Comparison of ENCODE assay signal across 8 mouse cellular contexts in the genomic region with DNA sequence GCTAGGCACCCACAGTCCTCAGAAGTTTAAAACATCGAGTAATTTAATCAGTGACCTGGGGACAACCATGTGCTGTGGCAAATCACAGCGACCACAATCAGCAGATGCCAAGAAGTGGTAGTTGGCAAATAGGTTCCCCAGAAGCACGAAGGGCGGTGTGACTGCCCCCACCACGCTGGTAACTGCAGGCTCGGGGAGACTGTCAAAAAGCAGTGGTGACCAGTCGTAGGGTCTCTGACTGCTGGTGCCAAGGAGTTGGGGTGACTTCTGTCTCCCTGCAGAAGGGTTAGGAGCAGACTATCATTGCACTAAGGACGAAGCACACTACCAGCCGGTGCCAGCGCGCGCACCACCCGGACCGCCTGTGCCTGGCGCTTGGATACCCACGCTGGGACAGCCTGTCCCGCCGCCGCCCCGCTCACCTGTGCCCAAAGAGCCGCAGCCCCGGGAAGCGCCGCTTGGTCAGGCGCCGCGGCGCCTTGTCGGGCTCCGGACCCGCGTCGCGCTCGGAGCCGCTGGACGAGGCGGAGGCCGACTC. TPM values are rescaled to one million over a fixed set of nuclear protein-coding genes. Genes with fewer than 3 reads are reported as not detected.
DNase-seq lines count a peak whose midpoint lies in the region; ATAC-seq lines count a peak whose summit lies in the region.

No protein-coding gene starts in this region.

- H3K4me3 ChIP-seq in hindbrain, embryonic 11.5 days (ENCODE audit: low read depth, low read length), result peak overlapping the region; percentile 82
- H3K4me3 ChIP-seq in liver, embryonic 13.5 days (replicated peaks), result peak overlapping the region; percentile 94

- no peaks in the 10 kb centered on the region for H3K9me3 ChIP-seq in hindbrain, embryonic 11.5 days (ENCODE audit: control insufficient read depth, low read length)
- H3K9me3 ChIP-seq in liver, embryonic 13.5 days (replicated peaks), result no peaks in the 10 kb centered on the region

- H3K9ac ChIP-seq in hindbrain, embryonic 11.5 days (ENCODE audit: low read depth, low read length), result peak overlapping the region; percentile 81
- H3K9ac ChIP-seq in liver, embryonic 13.5 days, result peak overlapping the region; percentile 93

- WGBS in hindbrain, embryonic 11.5 days, result under 1% methylated on average over 38 of the region's 39 CpGs
- WGBS in liver, embryonic 13.5 days (ENCODE audit: insufficient replicate concordance), result under 1% methylated on average over 39 of the region's 39 CpGs

- H3K4me2 ChIP-seq in hindbrain, embryonic 11.5 days (replicated peaks; ENCODE audit: low read depth, low read length), result peak overlapping the region; percentile 87
- peak overlapping the region; percentile 99 for H3K4me2 ChIP-seq in liver, embryonic 13.5 days

- DNase-seq in CD4-positive, CD25-positive, alpha-beta regulatory T cell, adult 2 months (ENCODE audit: low read depth, low spot score), result peak; percentile 56
- peak; percentile 40 for DNase-seq in urinary bladder, postnatal 14 days (ENCODE audit: low spot score)
- no peak for DNase-seq in urinary bladder, adult 18-20 months (ENCODE audit: low spot score in 2 of 2)
- DNase-seq in hindbrain, embryonic 11.5 days (ENCODE audit: low spot score), result no peak
- DNase-seq in liver, embryonic 13.5 days, result no peak
- DNase-seq in thymus, postnatal 10 days (ENCODE audit: low spot score in 2 of 2), result peak; percentile 42 to 48
- no peak for DNase-seq in embryo, embryonic 9.5 days (ENCODE audit: extremely low spot score)

- H3K27me3 ChIP-seq in hindbrain, embryonic 11.5 days (ENCODE audit: control insufficient read depth, insufficient read depth, low read length), result peaks cover 5% of the 10 kb centered on the region; the same call in 1 of the 2 replicates
- peaks cover 31% of the 10 kb centered on the region for H3K27me3 ChIP-seq in liver, embryonic 13.5 days

- H3K4me1 ChIP-seq in hindbrain, embryonic 11.5 days (replicated peaks; ENCODE audit: control insufficient read depth, insufficient read depth, low read length), result peaks cover 2% of the 10 kb centered on the region; the same call in 1 of the 2 replicates
- H3K4me1 ChIP-seq in liver, embryonic 13.5 days (replicated peaks), result peaks cover 75% of the 10 kb centered on the region

- H3K36me3 ChIP-seq in hindbrain, embryonic 11.5 days (ENCODE audit: control insufficient read depth, insufficient read depth, low read length), result no peaks in the 10 kb centered on the region
- H3K36me3 ChIP-seq in liver, embryonic 13.5 days, result peaks cover 16% of the 10 kb centered on the region

- no peak for ATAC-seq in CD4-positive, CD25-positive, alpha-beta regulatory T cell, adult 4 months
- ATAC-seq in hindbrain, embryonic 11.5 days (ENCODE audit: low FRiP score), result no peak
- peak; percentile 16 for ATAC-seq in liver, embryonic 13.5 days (ENCODE audit: low read depth)

- peak overlapping the region; percentile 73 for H3K27ac ChIP-seq in hindbrain, embryonic 11.5 days (ENCODE audit: low read depth, low read length)
- peak overlapping the region; percentile 84 for H3K27ac ChIP-seq in liver, embryonic 13.5 days

RNA-seq across cellular contexts. Expression of a gene that starts 12.7 kb away (rescaled TPM):
- 100 to 1,000 TPM; 131 to 138 TPM for polyA plus RNA-seq in CD4-positive, CD25-positive, alpha-beta regulatory T cell, adult 4 months (2017; shearing (Covaris generic))
- polyA plus RNA-seq in hindbrain, embryonic 11.5 days (2014; fragmentation: Nextera tagmentation; extraction: Ambion mirVana), result 24.1 and 28.9 TPM in 2 replicates
- 24.7 and 28.0 TPM in 2 replicates for polyA plus RNA-seq in liver, embryonic 13.5 days (2015; fragmentation: Nextera tagmentation; extraction: Ambion mirVana)

RNA-seq across cellular contexts. Expression of a gene that starts 17.4 kb away (rescaled TPM):
- polyA plus RNA-seq in CD4-positive, CD25-positive, alpha-beta regulatory T cell, adult 4 months (2017; shearing (Covaris generic)), result under 1 TPM; 0.82 to 0.86 TPM
- 0.27 and 0.37 TPM in 2 replicates for polyA plus RNA-seq in hindbrain, embryonic 11.5 days (2014; fragmentation: Nextera tagmentation; extraction: Ambion mirVana)
- 0.80 and 0.89 TPM in 2 replicates for polyA plus RNA-seq in liver, embryonic 13.5 days (2015; fragmentation: Nextera tagmentation; extraction: Ambion mirVana)

RNA-seq across cellular contexts. Expression of a gene that starts 30.8 kb away (rescaled TPM):
- polyA plus RNA-seq in CD4-positive, CD25-positive, alpha-beta regulatory T cell, adult 4 months (2017; shearing (Covaris generic)), result 1 to 10 TPM; 1.9 to 3.1 TPM
- 960 and 984 TPM in 2 replicates for polyA plus RNA-seq in hindbrain, embryonic 11.5 days (2014; fragmentation: Nextera tagmentation; extraction: Ambion mirVana)
- polyA plus RNA-seq in liver, embryonic 13.5 days (2015; fragmentation: Nextera tagmentation; extraction: Ambion mirVana), result 50.1 and 52.2 TPM in 2 replicates

RNA-seq across cellular contexts. Expression of a gene that starts 35.9 kb away (rescaled TPM):
- polyA plus RNA-seq in CD4-positive, CD25-positive, alpha-beta regulatory T cell, adult 4 months (2017; shearing (Covaris generic)), result under 1 TPM in 1 of 2 experiments, not detected in 1; 0.30 TPM
- 0.20 and 0.42 TPM in 2 replicates for polyA plus RNA-seq in hindbrain, embryonic 11.5 days (2014; fragmentation: Nextera tagmentation; extraction: Ambion mirVana)
- 0.07 and 0.09 TPM in 2 replicates for polyA plus RNA-seq in liver, embryonic 13.5 days (2015; fragmentation: Nextera tagmentation; extraction: Ambion mirVana)

Comparison
In these comparisons a context has a peak if more than half of its experiments do, and no peak if none do; other contexts are left out.
1. DNase-seq: peak in CD4-positive, CD25-positive, alpha-beta regulatory T cell, adult 2 months (single experiment), urinary bladder, postnatal 14 days (single experiment) and thymus, postnatal 10 days (2 of 2); none in urinary bladder, adult 18-20 months (0 of 2), hindbrain, embryonic 11.5 days (single experiment), liver, embryonic 13.5 days (single experiment) and embryo, embryonic 9.5 days (single experiment).
2. RNA of a gene that starts 30.8 kb away (polyA plus RNA-seq): 960 to 984 TPM in hindbrain, embryonic 11.5 days; 50.1 to 52.2 TPM in liver, embryonic 13.5 days and 1.9 to 3.1 TPM in CD4-positive, CD25-positive, alpha-beta regulatory T cell, adult 4 months; every median in the first group is over 10 times any median in the second.